Mouse (Mus musculus) stomach, embryonic 16.5 days (tissue): ENCODE measurements around the gene Eif3a. TPM values are rescaled to one million over a fixed set of nuclear protein-coding genes. Genes with fewer than 3 reads are reported as not detected.

Source experiments
- microRNA-seq: library from miRNA; unstranded; fragments of <30 nt; microRNA quantifications from one replicate; pipeline ENCODE4, GENCODE M21; 2016
- polyA plus RNA-seq: library from polyadenylated mRNA; unstranded; fragments of >200 nt; fragmentation: Nextera tagmentation; extraction: Ambion mirVana; gene quantifications from 2 replicates; pipeline ENCODE4 v1.2.1, GENCODE M21; 2015

The Eif3a gene
- polyA plus RNA-seq, 1 experiment from 2014 or later = 129 TPM

Small RNA genes lying within 50 kb of the gene (microRNA-seq; reads per million reads assigned to microRNA genes)
- gene mmu-mir-3084-1 = not detected

Other genes with a start within 250 kb of the Eif3a start
- gene Cacul1, start 209.6 kb downstream of the Eif3a start, polyA plus RNA-seq = 12.6 and 14.1 TPM in 2 replicates
- 0.79 and 1.1 TPM in 2 replicates for gene Nanos1, start 34.7 kb downstream of the Eif3a start, polyA plus RNA-seq
- 34.7 and 37.5 TPM in 2 replicates for gene Fam45a, start 20.9 kb upstream of the Eif3a start, polyA plus RNA-seq
- 5.5 and 5.7 TPM in 2 replicates for gene Sfxn4, start 70.8 kb upstream of the Eif3a start, polyA plus RNA-seq
- 119 and 126 TPM in 2 replicates for gene Prdx3, start 83.9 kb upstream of the Eif3a start, polyA plus RNA-seq
- gene Grk5, start 99.1 kb upstream of the Eif3a start, polyA plus RNA-seq = 2.5 and 3.4 TPM in 2 replicates